Mouse (Mus musculus) cerebellum, adult 2 months (tissue): ENCODE data around the gene Bmp10.

Source experiments
- CTCF ChIP-seq: fragments of 200-500 bp; IDR thresholded peaks from 2 replicates; pipeline ENCODE4 v1.5.1; 2011; ENCODE audit warnings: low read depth, mild to moderate bottlenecking, control low read depth, low read length, moderate library complexity, borderline replicate concordance; ENCODE audit not compliant: insufficient read depth
- POLR2A ChIP-seq: fragments of 200-500 bp; IDR thresholded peaks from 2 replicates; pipeline ENCODE4 v1.6.1; 2011; ENCODE audit warnings: low read length, control low read depth, borderline replicate concordance; ENCODE audit not compliant: insufficient read depth

DNA sequence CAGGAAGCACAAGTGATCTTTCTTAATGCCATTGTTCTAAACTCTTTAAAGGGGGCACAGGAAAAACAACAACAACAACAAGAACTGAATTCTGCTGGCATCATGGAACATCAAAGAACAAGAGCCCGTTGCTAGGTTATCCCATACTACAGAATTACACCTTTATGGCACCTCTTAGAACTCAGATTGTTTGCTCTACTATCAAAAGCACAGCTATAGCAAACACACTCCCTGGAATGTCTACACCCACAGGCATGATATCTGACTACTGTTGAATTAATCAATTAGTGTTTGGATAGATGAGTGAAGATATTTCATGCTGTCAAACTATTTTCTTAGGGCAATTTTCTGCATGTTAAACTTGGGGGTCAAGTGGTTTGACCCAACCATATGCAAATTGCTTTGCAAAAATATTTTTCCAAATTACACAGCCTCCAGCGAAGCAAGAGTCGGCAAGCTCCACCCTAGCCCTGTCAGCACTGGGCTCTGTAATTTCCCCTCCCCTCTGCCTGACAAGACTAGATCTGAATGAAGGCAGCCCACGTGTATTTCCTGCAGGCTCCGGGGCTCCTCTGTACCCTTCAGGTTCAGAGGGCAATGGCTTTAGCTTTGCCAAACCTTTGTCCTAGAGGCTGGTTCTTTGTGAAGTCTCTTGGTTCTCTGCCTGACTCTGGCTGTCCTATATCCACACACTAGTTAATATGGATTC is 50.7 kb downstream of the Bmp10 start:
- TF ChIP-seq CTCF, result no peak
- no peak for TF ChIP-seq POLR2A
